Mouse (Mus musculus): ENCODE results near the gene Acvr1. TPM values are rescaled to one million over a fixed set of nuclear protein-coding genes. Genes with fewer than 3 reads are reported as not detected.

Acvr1 gene
- total and polyA plus RNA-seq, 2 experiments from 2014 or later = 5.9 to 13.5 TPM

GRCm38 (mm10) chr2:58567866-58568719 is 1.1 kb upstream of the Acvr1 start:
- H3K4me3 ChIP-seq (ENCODE audit: low read depth, low read length) = peak overlapping the region; percentile 88
- no peaks in the 10 kb centered on the region for H3K9me3 ChIP-seq (replicated peaks; ENCODE audit: control insufficient read depth, low read length)
- WGBS = 7% methylated on average over 12 of the region's 12 CpGs
- H3K36me3 ChIP-seq (replicated peaks; ENCODE audit: control insufficient read depth, insufficient read depth, low read length) = no peaks in the 10 kb centered on the region
- peaks cover 32% of the 10 kb centered on the region for H3K4me1 ChIP-seq (ENCODE audit: control insufficient read depth, insufficient read depth)
- H3K9ac ChIP-seq (replicated peaks; ENCODE audit: low read depth, low read length) = peak overlapping the region; percentile 91
- TF ChIP-seq CTCF (IDR thresholded peaks at IDR 0.05; ENCODE audit: low read depth) (no peak), EP300 (IDR thresholded peaks at IDR 0.05; ENCODE audit: low read depth) (no peak)
- peak overlapping the region; percentile 98 for H3K27ac ChIP-seq (ENCODE audit: low read depth)
- no peak for ATAC-seq (ENCODE audit: insufficient read depth, low read depth)
- DNase-seq (ENCODE audit: low spot score) = no peak
- peak overlapping the region; percentile 74 for H3K4me2 ChIP-seq (ENCODE audit: low read depth, low read length)
- H3K27me3 ChIP-seq (ENCODE audit: control insufficient read depth, insufficient read depth, low read length) = no peaks in the 10 kb centered on the region

DNA sequence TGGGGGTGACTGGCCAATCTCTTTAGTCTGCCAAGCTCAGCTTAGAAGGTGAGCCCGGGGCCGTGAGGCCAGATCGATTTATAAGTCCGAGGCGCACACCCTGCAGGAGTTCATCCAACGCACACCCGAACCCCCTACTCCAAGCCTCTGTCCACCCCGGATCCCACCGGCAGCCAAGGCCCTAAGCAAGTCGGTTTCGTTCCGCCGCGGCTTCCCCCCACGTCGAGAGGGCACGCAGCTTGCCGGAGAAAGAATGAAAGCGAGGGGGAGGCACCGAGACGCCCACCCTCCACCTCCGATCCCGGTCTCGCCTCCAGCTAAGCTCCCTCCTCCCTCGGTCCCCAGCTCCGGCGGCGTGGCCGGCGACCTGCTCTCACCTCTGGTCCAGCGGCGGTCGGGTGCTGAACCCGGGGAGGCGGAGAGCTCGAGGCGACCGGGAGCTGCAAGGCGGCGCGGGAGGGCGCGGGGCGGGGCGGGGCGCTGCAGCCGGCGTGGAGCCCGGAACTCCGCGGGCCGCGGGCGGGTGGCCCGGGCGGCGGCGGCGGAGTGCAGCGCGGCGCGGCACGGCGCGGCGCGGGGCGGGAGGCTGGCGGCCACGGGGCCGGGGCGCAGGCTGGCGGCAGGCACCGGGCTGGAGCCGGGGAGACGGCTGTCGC is 419 bp downstream of the Acvr1 start:
- Histone ChIP-seq H3K9me3 (replicated peaks; ENCODE audit: control insufficient read depth, low read length) (no peaks in the 10 kb centered on the region), H3K9ac (replicated peaks; ENCODE audit: low read depth, low read length) (peak overlapping the region; percentile 91), H3K27me3 (ENCODE audit: control insufficient read depth, insufficient read depth, low read length) (no peaks in the 10 kb centered on the region), H3K27ac (ENCODE audit: low read depth) (peak overlapping the region; percentile 98), H3K36me3 (replicated peaks; ENCODE audit: control insufficient read depth, insufficient read depth, low read length) (no peaks in the 10 kb centered on the region), H3K4me1 (ENCODE audit: control insufficient read depth, insufficient read depth) (peaks cover 45% of the 10 kb centered on the region), H3K4me3 (ENCODE audit: low read depth, low read length) (peak overlapping the region; percentile 88), H3K4me2 (ENCODE audit: low read depth, low read length) (peak overlapping the region; percentile 74)
- 0 out of 2 replicates have a peak, but pooled peaks have one; percentile 1 for TF ChIP-seq CTCF (IDR thresholded peaks at IDR 0.05; ENCODE audit: low read depth)
- no peak for TF ChIP-seq EP300 (IDR thresholded peaks at IDR 0.05; ENCODE audit: low read depth)
- DNase-seq (ENCODE audit: low spot score) (peak; percentile 63), ATAC-seq (ENCODE audit: insufficient read depth, low read depth) (peak; percentile 43)
- WGBS = under 1% methylated on average over 45 of the region's 78 CpGs

DNA sequence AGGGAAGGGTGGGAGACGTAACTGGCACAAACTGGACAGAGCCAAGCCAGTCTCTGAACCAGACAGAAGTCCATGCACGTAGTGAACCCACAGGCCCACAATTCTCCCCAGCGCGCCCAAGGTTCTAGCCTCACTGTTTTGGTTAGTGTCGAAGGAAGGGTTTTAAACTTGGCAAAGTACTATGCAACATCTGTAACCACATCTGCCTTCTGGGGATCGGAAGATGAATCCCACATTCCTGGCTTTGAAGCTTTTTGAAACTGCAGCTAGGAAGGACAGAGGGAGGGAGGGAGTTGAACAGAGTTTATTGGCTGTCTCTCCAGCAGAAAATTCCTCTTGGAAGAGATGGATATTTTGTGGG is 928 bp downstream of the Acvr1 start:
- Histone ChIP-seq H3K9me3 (replicated peaks; ENCODE audit: control insufficient read depth, low read length) (no peaks in the 10 kb centered on the region), H3K4me1 (ENCODE audit: control insufficient read depth, insufficient read depth) (peaks cover 46% of the 10 kb centered on the region), H3K27ac (ENCODE audit: low read depth) (peak overlapping the region; percentile 98), H3K27me3 (ENCODE audit: control insufficient read depth, insufficient read depth, low read length) (no peaks in the 10 kb centered on the region), H3K4me2 (ENCODE audit: low read depth, low read length) (peak overlapping the region; percentile 74), H3K9ac (replicated peaks; ENCODE audit: low read depth, low read length) (peak overlapping the region; percentile 91), H3K4me3 (ENCODE audit: low read depth, low read length) (peak overlapping the region; percentile 88), H3K36me3 (replicated peaks; ENCODE audit: control insufficient read depth, insufficient read depth, low read length) (no peaks in the 10 kb centered on the region)
- DNase-seq (ENCODE audit: low spot score) = peak; percentile 33
- no peak for ATAC-seq (ENCODE audit: insufficient read depth, low read depth)
- 2% methylated on average over 6 of the region's 6 CpGs for WGBS
- TF ChIP-seq EP300 (IDR thresholded peaks at IDR 0.05; ENCODE audit: low read depth) (no peak), CTCF (IDR thresholded peaks at IDR 0.05; ENCODE audit: low read depth) (no peak)

GRCm38 (mm10) chr2:58565267-58565666 is 1.7 kb downstream of the Acvr1 start:
- H3K4me2 ChIP-seq (ENCODE audit: low read depth, low read length) = peak overlapping the region; percentile 74
- H3K4me3 ChIP-seq (ENCODE audit: low read depth, low read length) = peak overlapping the region; percentile 88
- DNase-seq (ENCODE audit: low spot score) = peak; percentile 69
- peaks cover 51% of the 10 kb centered on the region for H3K4me1 ChIP-seq (ENCODE audit: control insufficient read depth, insufficient read depth)
- no peaks in the 10 kb centered on the region for H3K9me3 ChIP-seq (replicated peaks; ENCODE audit: control insufficient read depth, low read length)
- H3K27me3 ChIP-seq (ENCODE audit: control insufficient read depth, insufficient read depth, low read length) = no peaks in the 10 kb centered on the region
- TF ChIP-seq CTCF (IDR thresholded peaks at IDR 0.05; ENCODE audit: low read depth) (no peak), EP300 (IDR thresholded peaks at IDR 0.05; ENCODE audit: low read depth) (no peak)
- no peaks in the 10 kb centered on the region for H3K36me3 ChIP-seq (replicated peaks; ENCODE audit: control insufficient read depth, insufficient read depth, low read length)
- H3K9ac ChIP-seq (replicated peaks; ENCODE audit: low read depth, low read length) = peak overlapping the region; percentile 91
- WGBS = 7% methylated on average over 6 of the region's 6 CpGs
- peak; percentile 40 for ATAC-seq (ENCODE audit: insufficient read depth, low read depth)
- H3K27ac ChIP-seq (ENCODE audit: low read depth) = peak overlapping the region; percentile 98

- DNase-seq (ENCODE audit: low spot score) (no peak), ATAC-seq (ENCODE audit: insufficient read depth, low read depth) (no peak)
- WGBS = 48% methylated on average over 4 of the region's 4 CpGs
- Histone ChIP-seq H3K4me2 (ENCODE audit: low read depth, low read length) (no peak overlapping the region), H3K27me3 (ENCODE audit: control insufficient read depth, insufficient read depth, low read length) (no peaks in the 10 kb centered on the region), H3K9ac (replicated peaks; ENCODE audit: low read depth, low read length) (no peak overlapping the region), H3K9me3 (replicated peaks; ENCODE audit: control insufficient read depth, low read length) (no peaks in the 10 kb centered on the region), H3K27ac (ENCODE audit: low read depth) (peak overlapping the region; percentile 59), H3K36me3 (replicated peaks; ENCODE audit: control insufficient read depth, insufficient read depth, low read length) (no peaks in the 10 kb centered on the region), H3K4me3 (ENCODE audit: low read depth, low read length) (no peak overlapping the region), H3K4me1 (ENCODE audit: control insufficient read depth, insufficient read depth) (peaks cover 37% of the 10 kb centered on the region)
- TF ChIP-seq EP300 (IDR thresholded peaks at IDR 0.05; ENCODE audit: low read depth) (no peak), CTCF (IDR thresholded peaks at IDR 0.05; ENCODE audit: low read depth) (no peak)
Measured at GRCm38 (mm10) chr2:58562137-58562536, 4.8 kb downstream of the Acvr1 start.

Measured in heart, postnatal 0 days (tissue).